Mouse (Mus musculus) heart, adult 2 months (tissue): ENCODE measurements around the gene Stxbp5. TPM values are rescaled to one million over a fixed set of nuclear protein-coding genes. Genes with fewer than 3 reads are reported as not detected.

Experiments used
- DNase-seq, 2 experiments: peaks; one replicate each; pipeline ENCODE4 v3.0.0; 2021
- H3K27ac ChIP-seq: fragments of 200-600 bp; 2 replicates; pipeline ENCODE4 v1.8.1; 2022
- H3K27me3 ChIP-seq: fragments of 200-500 bp; 2 replicates; pipeline ENCODE4 v1.6.1; 2012; ENCODE audit warnings: mild to moderate bottlenecking, low read length, inconsistent platforms, mixed read lengths; ENCODE audit not compliant: control insufficient read depth, insufficient read depth
- H3K36me3 ChIP-seq: fragments of 200-500 bp; 2 replicates; pipeline ENCODE4 v1.6.1; 2012; ENCODE audit warnings: low read length, inconsistent platforms; ENCODE audit not compliant: control insufficient read depth, insufficient read depth
- H3K4me1 ChIP-seq: fragments of 200-500 bp; 2 replicates; pipeline ENCODE4 v1.6.1; 2011; ENCODE audit warnings: low read length; ENCODE audit not compliant: control insufficient read depth, insufficient read depth
- H3K4me3 ChIP-seq: fragments of 200-600 bp; 2 replicates; pipeline ENCODE4 v1.8.1; 2022
- H3K79me2 ChIP-seq: fragments of 200-500 bp; replicated peaks from 2 replicates; pipeline ENCODE4 v1.6.1; 2012; ENCODE audit warnings: mild to moderate bottlenecking, inconsistent platforms, low read length, moderate library complexity, mixed read lengths; ENCODE audit not compliant: control insufficient read depth, insufficient read depth
- H3K9ac ChIP-seq: fragments of 200-500 bp; 2 replicates; pipeline ENCODE4 v1.6.1; 2012; ENCODE audit warnings: low read depth, mild to moderate bottlenecking, control low read depth, inconsistent platforms, low read length, mixed read lengths
- CTCF ChIP-seq: fragments of 200-600 bp; IDR thresholded peaks from 2 replicates; pipeline ENCODE4 v1.8.1; 2022; ENCODE audit warnings: antibody characterized with exemption, mild to moderate bottlenecking, moderate library complexity
- EP300 ChIP-seq: fragments of 200-500 bp; IDR thresholded peaks from 2 replicates; pipeline ENCODE4 v1.6.1; 2011; ENCODE audit warnings: low read depth, low read length, control low read depth; ENCODE audit not compliant: insufficient read depth
- POLR2A ChIP-seq: fragments of 200-500 bp; IDR thresholded peaks from 2 replicates; pipeline ENCODE4 v1.6.1; 2011; ENCODE audit warnings: mild to moderate bottlenecking, low read depth, low read length, control low read depth; ENCODE audit not compliant: insufficient read depth
- WGBS: fragments of 180-500 bp; shearing (Covaris S2); methylation state at CpG from one replicate; pipeline ENCODE4 v1.1.7; 2018; 5-methylcytosine and 5-hydroxymethylcytosine counted together
- intact Hi-C: fragments of 180-260 bp; cut with DNase I; formaldehyde crosslinking; loops from one replicate; pipeline ENCODE4 v1.15.1; 2025
- polyA plus RNA-seq: library from polyadenylated mRNA; depleted of rRNA; stranded (reverse); fragments of >200 nt; gene quantifications from 2 replicates; pipeline ENCODE4 v1.2.3, GENCODE M21; 2012
- total RNA-seq, 2 experiments: library from RNA; stranded (reverse); gene quantifications; 2 replicates each; pipeline ENCODE4 v1.2.3; 2021

Gene Stxbp5
- total and polyA plus RNA-seq, 3 experiments: 8.4 to 13.7 (median 11.9) TPM

GRCm38 (mm10) chr10:9763831-9764230 lies 137.0 kb downstream of the Stxbp5 start:
- H3K27ac ChIP-seq: no peak overlapping the region
- H3K27me3 ChIP-seq: no peaks in the 10 kb centered on the region
- 89% methylated on average over 5 of the region's 5 CpGs for WGBS
- intact Hi-C loops: no loop called here
- no peaks in the 10 kb centered on the region for H3K79me2 ChIP-seq
- TF ChIP-seq EP300 (no peak), CTCF (no peak), POLR2A (no peak)
- no peak overlapping the region for H3K9ac ChIP-seq
- no peaks in the 10 kb centered on the region for H3K4me1 ChIP-seq
- H3K36me3 ChIP-seq: no peaks in the 10 kb centered on the region
- no peak for DNase-seq
- no peak overlapping the region for H3K4me3 ChIP-seq

GRCm38 (mm10) chr10:9760264-9760663 lies 140.6 kb downstream of the Stxbp5 start:
- TF ChIP-seq CTCF (no peak), POLR2A (no peak), EP300 (no peak)

GRCm38 (mm10) chr10:9756546-9756945 lies 144.3 kb downstream of the Stxbp5 start:
- Histone ChIP-seq H3K9ac (no peak overlapping the region), H3K27me3 (no peaks in the 10 kb centered on the region), H3K4me3 (no peak overlapping the region), H3K79me2 (no peaks in the 10 kb centered on the region), H3K36me3 (no peaks in the 10 kb centered on the region), H3K4me1 (no peaks in the 10 kb centered on the region), H3K27ac (no peak overlapping the region)
- no peak for DNase-seq
- intact Hi-C loops: loop anchor here (5.0 kb wide), 3 partner anchors 79 to 744 kb away; partner anchors contain the start of gene Samd5
- WGBS: 75% methylated on average over 6 of the region's 6 CpGs
- TF ChIP-seq POLR2A (no peak), EP300 (no peak), CTCF (no peak)

More at GRCm38 (mm10) chr10:9760264-9760663, 140.6 kb downstream of the Stxbp5 start:
- H3K36me3 ChIP-seq: no peaks in the 10 kb centered on the region
- whole genome bisulfite sequencing: 58% methylated on average over 8 of the region's 8 CpGs
- H3K79me2 ChIP-seq: no peaks in the 10 kb centered on the region
- H3K27ac ChIP-seq: no peak overlapping the region
- no peaks in the 10 kb centered on the region for H3K4me1 ChIP-seq
- DNase-seq: no peak
- intact Hi-C loops: no loop called here
- H3K9ac ChIP-seq: no peak overlapping the region
- no peaks in the 10 kb centered on the region for H3K27me3 ChIP-seq
- H3K4me3 ChIP-seq: no peak overlapping the region

- no peaks in the 10 kb centered on the region for H3K27me3 ChIP-seq
- no peak overlapping the region for H3K27ac ChIP-seq
- H3K79me2 ChIP-seq: no peaks in the 10 kb centered on the region
- 47% methylated on average over 3 of the region's 3 CpGs for WGBS
- H3K36me3 ChIP-seq: no peaks in the 10 kb centered on the region
- H3K4me3 ChIP-seq: no peak overlapping the region
- intact Hi-C loops: loop anchor here (2.0 to 5.0 kb wide), 4 partner anchors 78 to 743 kb away; partner anchors contain the start of gene Samd5
- peak; percentile 33 to 70 for DNase-seq
- H3K9ac ChIP-seq: no peak overlapping the region
- TF ChIP-seq EP300 (no peak), CTCF (peak; percentile 89)
- H3K4me1 ChIP-seq: no peaks in the 10 kb centered on the region
Measured at GRCm38 (mm10) chr10:9754893-9755541, 145.9 kb downstream of the Stxbp5 start.

GRCm38 (mm10) chr10:9733861-9734260 lies 167.0 kb downstream of the Stxbp5 start:
- Histone ChIP-seq H3K4me3 (no peak overlapping the region), H3K4me1 (no peaks in the 10 kb centered on the region), H3K79me2 (no peaks in the 10 kb centered on the region), H3K27ac (no peak overlapping the region), H3K36me3 (no peaks in the 10 kb centered on the region), H3K27me3 (no peaks in the 10 kb centered on the region), H3K9ac (no peak overlapping the region)
- intact Hi-C loops: no loop called here
- TF ChIP-seq POLR2A: no peak
- TF ChIP-seq CTCF: no peak
- TF ChIP-seq EP300: no peak
- WGBS: 63% methylated on average over 3 of the region's 3 CpGs
- DNase-seq: no peak

- Histone ChIP-seq H3K36me3 (no peaks in the 10 kb centered on the region), H3K4me1 (no peaks in the 10 kb centered on the region), H3K27me3 (no peaks in the 10 kb centered on the region), H3K9ac (no peak overlapping the region), H3K27ac (no peak overlapping the region), H3K4me3 (no peak overlapping the region), H3K79me2 (no peaks in the 10 kb centered on the region)
- intact Hi-C loops: no loop called here
- 76% methylated on average over 9 of the region's 9 CpGs for WGBS
- TF ChIP-seq CTCF (no peak), POLR2A (no peak), EP300 (no peak)
- no peak for DNase-seq
Measured at GRCm38 (mm10) chr10:9732065-9732749, 168.7 kb downstream of the Stxbp5 start.
